Mouse (Mus musculus): Measurements from ENCODE around the gene Pianp.

GRCm38 (mm10) chr6:124993876-124994275 lies 2.6 kb upstream of the Pianp start:
- TF ChIP-seq MAFK (IDR thresholded peaks at IDR 0.05; ENCODE audit: insufficient read depth, low read depth, low read length) (no peak), CHD2 (IDR thresholded peaks at IDR 0.05; ENCODE audit: low read depth, low read length) (no peak), ZNF384 (IDR thresholded peaks at IDR 0.05; ENCODE audit: low read depth, low read length) (no peak), HCFC1 (IDR thresholded peaks at IDR 0.05; ENCODE audit: borderline replicate concordance, insufficient read depth, low read length) (no peak)

Measured in ES-E14 (cell line).